Mouse (Mus musculus): ENCODE measurements around the gene Srarp.

The Srarp gene

GRCm38 (mm10) chr4:141435974-141436373 lies at the start of gene Srarp:
Gene Srarp (minus strand): TSS chr4:141436105.
- POLR2A ChIA-PET = interaction anchor here in 3 of 4 experiments (0.5 to 9.4 kb wide), 18 partner anchors 7 to 635 kb away, joined by 3 to 90 read pairs (median 5); partner anchors contain the start of gene Zbtb17 (in 2 of the 3)
- CTCF ChIA-PET = interaction anchor here in 3 of 4 experiments (0.6 to 2.0 kb wide), 9 partner anchors 10 to 269 kb away, joined by 3 to 9 read pairs (median 5); no protein-coding TSS in a partner anchor

- ChIA-PET POLR2A (interaction anchor here in 3 of 4 experiments (0.5 to 1.6 kb wide), 12 partner anchors 8 to 264 kb away, joined by 3 to 5 read pairs (median 3); no protein-coding TSS in a partner anchor), CTCF (interaction anchor here in 1 of 4 experiments (0.9 to 1.4 kb wide), 4 partner anchors 9 to 63 kb away, joined by 3 read pairs; no protein-coding TSS in a partner anchor)
Observed at GRCm38 (mm10) chr4:141484071-141484470, 48.2 kb upstream of the Srarp start.

GRCm38 (mm10) chr4:141479411-141479810 lies 43.5 kb upstream of the Srarp start:
- POLR2A ChIA-PET = interaction anchor here in 3 of 4 experiments (0.5 to 4.1 kb wide), 27 partner anchors 9 to 198 kb away, joined by 3 to 18 read pairs (median 4); no protein-coding TSS in a partner anchor
- CTCF ChIA-PET = interaction anchor here (0.6 to 3.2 kb wide), 23 partner anchors 14 to 119 kb away, joined by 3 to 13 read pairs (median 4); no protein-coding TSS in a partner anchor

- ChIA-PET POLR2A (interaction anchor here (0.6 to 4.1 kb wide), 41 partner anchors 9 to 560 kb away, joined by 3 to 18 read pairs (median 4); no protein-coding TSS in a partner anchor), CTCF (interaction anchor here (0.7 to 3.2 kb wide), 29 partner anchors 14 to 311 kb away, joined by 3 to 13 read pairs (median 4); no protein-coding TSS in a partner anchor)
Observed at GRCm38 (mm10) chr4:141478794-141479193, 42.9 kb upstream of the Srarp start.

- POLR2A ChIA-PET = interaction anchor here (0.5 to 4.1 kb wide), 53 partner anchors 9 to 561 kb away, joined by 3 to 18 read pairs (median 4); partner anchors contain the start of genes Slc25a34 (in 1 of the 4), Srarp (in 1 of the 4) and Zbtb17 (in 1 of the 4)
- CTCF ChIA-PET = interaction anchor here (0.7 to 3.2 kb wide), 27 partner anchors 13 to 310 kb away, joined by 3 to 13 read pairs (median 4); no protein-coding TSS in a partner anchor
Observed at GRCm38 (mm10) chr4:141478225-141478624, 42.3 kb upstream of the Srarp start.

GRCm38 (mm10) chr4:141477681-141478102 lies 41.8 kb upstream of the Srarp start:
- POLR2A ChIA-PET = interaction anchor here (0.5 to 4.1 kb wide), 41 partner anchors 9 to 195 kb away, joined by 3 to 18 read pairs (median 4); partner anchors contain the start of genes Slc25a34 (in 1 of the 4), Srarp (in 1 of the 4) and Zbtb17 (in 1 of the 4)
- CTCF ChIA-PET = interaction anchor here (0.6 to 3.2 kb wide), 21 partner anchors 13 to 789 kb away, joined by 3 to 10 read pairs (median 4); no protein-coding TSS in a partner anchor

- CTCF ChIA-PET = interaction anchor here in 3 of 4 experiments (0.6 to 2.8 kb wide), 5 partner anchors 9 to 69 kb away, joined by 3 to 13 read pairs (median 7); no protein-coding TSS in a partner anchor
- POLR2A ChIA-PET = interaction anchor here in 3 of 4 experiments (0.6 to 3.4 kb wide), 21 partner anchors 9 to 319 kb away, joined by 3 to 14 read pairs (median 4); partner anchors contain the start of genes Casp9 (in 1 of the 3) and Hspb7 (in 1 of the 3)
Observed at GRCm38 (mm10) chr4:141474431-141474830, 38.5 kb upstream of the Srarp start.

GRCm38 (mm10) chr4:141472641-141473321 lies 36.9 kb upstream of the Srarp start:
- ChIA-PET CTCF (interaction anchor here in 1 of 4 experiments (0.6 kb wide), 1 partner anchor 395 kb away, joined by 3 read pairs; no protein-coding TSS in a partner anchor), POLR2A (interaction anchor here in 1 of 4 experiments (0.5 to 1.5 kb wide), 3 partner anchors 20 to 104 kb away, joined by 4 to 6 read pairs (median 4); no protein-coding TSS in a partner anchor)

GRCm38 (mm10) chr4:141471491-141471890 lies 35.6 kb upstream of the Srarp start:
- ChIA-PET POLR2A (interaction anchor here in 2 of 4 experiments (0.9 to 2.6 kb wide), 13 partner anchors 9 to 120 kb away, joined by 3 to 7 read pairs (median 4); no protein-coding TSS in a partner anchor), CTCF (interaction anchor here in 2 of 4 experiments (0.7 to 1.3 kb wide), 5 partner anchors 12 to 68 kb away, joined by 3 to 5 read pairs (median 4); no protein-coding TSS in a partner anchor)

- ChIA-PET CTCF (interaction anchor here in 1 of 4 experiments (0.8 to 0.9 kb wide), 2 partner anchors 58 to 87 kb away, joined by 3 read pairs; no protein-coding TSS in a partner anchor), POLR2A (interaction anchor here in 2 of 4 experiments (0.6 to 2.6 kb wide), 6 partner anchors 9 to 104 kb away, joined by 3 to 6 read pairs (median 3); no protein-coding TSS in a partner anchor)
Observed at GRCm38 (mm10) chr4:141469343-141469742, 33.4 kb upstream of the Srarp start.

GRCm38 (mm10) chr4:141468576-141468975 lies 32.7 kb upstream of the Srarp start:
- ChIA-PET CTCF (interaction anchor here in 2 of 4 experiments (1.0 kb wide), 2 partner anchors 38 to 304 kb away, joined by 3 to 5 read pairs; no protein-coding TSS in a partner anchor), POLR2A (interaction anchor here in 3 of 4 experiments (0.5 to 1.4 kb wide), 4 partner anchors 9 to 60 kb away, joined by 3 to 5 read pairs (median 3); no protein-coding TSS in a partner anchor)

GRCm38 (mm10) chr4:141467581-141467927 lies 31.6 kb upstream of the Srarp start:
- ChIA-PET CTCF (interaction anchor here in 1 of 4 experiments (0.6 to 1.8 kb wide), 6 partner anchors 9 to 120 kb away, joined by 3 to 10 read pairs (median 3); no protein-coding TSS in a partner anchor), POLR2A (interaction anchor here in 2 of 4 experiments (0.6 to 1.7 kb wide), 7 partner anchors 8 to 222 kb away, joined by 3 to 5 read pairs (median 3); partner anchors contain the start of gene Clcnka (in 1 of the 2))

GRCm38 (mm10) chr4:141466844-141467580 lies 31.1 kb upstream of the Srarp start:
- CTCF ChIA-PET = interaction anchor here in 2 of 4 experiments (0.6 to 2.7 kb wide), 8 partner anchors 9 to 120 kb away, joined by 3 to 15 read pairs (median 4); no protein-coding TSS in a partner anchor
- POLR2A ChIA-PET = interaction anchor here in 3 of 4 experiments (0.7 to 2.8 kb wide), 11 partner anchors 8 to 106 kb away, joined by 3 to 13 read pairs (median 3); partner anchors contain the start of gene Clcnka (in 1 of the 3)

- ChIA-PET POLR2A (interaction anchor here in 3 of 4 experiments (0.5 to 3.5 kb wide), 13 partner anchors 8 to 108 kb away, joined by 3 to 17 read pairs (median 3); partner anchors contain the start of genes Clcnka (in 1 of the 3) and Hspb7 (in 1 of the 3)), CTCF (interaction anchor here in 2 of 4 experiments (1.2 to 2.7 kb wide), 3 partner anchors 10 to 110 kb away, joined by 4 to 15 read pairs (median 10); no protein-coding TSS in a partner anchor)
Observed at GRCm38 (mm10) chr4:141466289-141466795, 30.4 kb upstream of the Srarp start.

- POLR2A ChIA-PET = interaction anchor here in 2 of 4 experiments (0.5 to 3.5 kb wide), 17 partner anchors 9 to 110 kb away, joined by 3 to 17 read pairs (median 4); partner anchors contain the start of gene Hspb7 (in 1 of the 2)
- CTCF ChIA-PET = interaction anchor here in 3 of 4 experiments (1.0 to 2.7 kb wide), 13 partner anchors 9 to 111 kb away, joined by 3 to 15 read pairs (median 5); no protein-coding TSS in a partner anchor
Observed at GRCm38 (mm10) chr4:141465512-141466288, 29.8 kb upstream of the Srarp start.

- POLR2A ChIA-PET = interaction anchor here in 3 of 4 experiments (0.6 to 3.5 kb wide), 26 partner anchors 10 to 150 kb away, joined by 3 to 17 read pairs (median 4); no protein-coding TSS in a partner anchor
Observed at GRCm38 (mm10) chr4:141464722-141465121, 28.8 kb upstream of the Srarp start.

More at GRCm38 (mm10) chr4:141464722-141465121, 28.8 kb upstream of the Srarp start:
- CTCF ChIA-PET = interaction anchor here in 3 of 4 experiments (0.5 to 2.7 kb wide), 28 partner anchors 10 to 308 kb away, joined by 3 to 15 read pairs (median 4); no protein-coding TSS in a partner anchor

Data from embryonic stem cell, embryonic (primary cell).